Mouse (Mus musculus) forebrain, embryonic 12.5 days (tissue): ENCODE data around the gene Ndufb7. TPM values are rescaled to one million over a fixed set of nuclear protein-coding genes. Genes with fewer than 3 reads are reported as not detected.
"Not testable (repeated sequence)": the region's sequence is repeated elsewhere in the genome, so short reads cannot be mapped to it uniquely, and the experiment has no call there.

Source experiments
- ATAC-seq: fragments of 200-750 bp; cut with Nextera tagmentation; 2 replicates; pipeline ENCODE4 v1.8.0; 2017; ENCODE audit warnings: moderate TSS enrichment; ENCODE audit not compliant: low FRiP score
- H3K27ac ChIP-seq: fragments of 300-500 bp; sonication (generic); 2 replicates; pipeline ENCODE4 v1.5.1; 2016; ENCODE audit warnings: mild to moderate bottlenecking
- H3K27me3 ChIP-seq: fragments of 300-500 bp; sonication (generic); 2 replicates; pipeline ENCODE4 v1.6.1; 2016; ENCODE audit warnings: mild to moderate bottlenecking
- H3K36me3 ChIP-seq: fragments of 300-500 bp; sonication (generic); replicated peaks from 2 replicates; pipeline ENCODE4 v1.6.1; 2016; ENCODE audit warnings: mild to moderate bottlenecking
- H3K4me1 ChIP-seq: fragments of 300-500 bp; sonication (generic); 2 replicates; pipeline ENCODE4 v1.6.1; 2016
- H3K4me2 ChIP-seq: fragments of 300-500 bp; sonication (generic); 2 replicates; pipeline ENCODE4 v1.6.1; 2016; ENCODE audit warnings: mild to moderate bottlenecking, moderate library complexity
- H3K4me3 ChIP-seq: fragments of 300-500 bp; sonication (generic); replicated peaks from 2 replicates; pipeline ENCODE4 v1.5.1; 2016; ENCODE audit warnings: mild to moderate bottlenecking
- H3K9ac ChIP-seq: fragments of 300-500 bp; sonication (generic); 2 replicates; pipeline ENCODE4 v1.6.1; 2016; ENCODE audit warnings: mild to moderate bottlenecking
- H3K9me3 ChIP-seq: fragments of 300-500 bp; sonication (generic); 2 replicates; pipeline ENCODE4 v1.6.1; 2016
- WGBS: fragments of 180-500 bp; shearing (Covaris S2); methylation state at CpG from one replicate; pipeline ENCODE4 v1.1.7; 2016; 5-methylcytosine and 5-hydroxymethylcytosine counted together
- polyA plus RNA-seq: library from polyadenylated mRNA; unstranded; fragments of >200 nt; fragmentation: Nextera tagmentation; extraction: Ambion mirVana; gene quantifications from 2 replicates; pipeline ENCODE4 v1.2.1, GENCODE M21; 2016

Ndufb7 gene
- polyA plus RNA-seq, 1 experiment from 2014 or later: 356 TPM

GRCm38 (mm10) chr8:83569165-83569564 is 2.7 kb downstream of the Ndufb7 start:
- H3K9me3 ChIP-seq: no peaks in the 10 kb centered on the region
- H3K27ac ChIP-seq: no peak overlapping the region
- ATAC-seq: no peak
- 77% methylated on average over 4 of the region's 4 CpGs for WGBS
- no peak overlapping the region for H3K4me3 ChIP-seq
- H3K4me2 ChIP-seq: no peak overlapping the region
- no peaks in the 10 kb centered on the region for H3K27me3 ChIP-seq
- H3K36me3 ChIP-seq: peaks cover 46% of the 10 kb centered on the region
- H3K4me1 ChIP-seq: peaks cover 21% of the 10 kb centered on the region
- H3K9ac ChIP-seq: no peak overlapping the region

GRCm38 (mm10) chr8:83570272-83571000 is 4.0 kb downstream of the Ndufb7 start:
- Histone ChIP-seq H3K4me2 (no peak overlapping the region), H3K9ac (no peak overlapping the region), H3K4me1 (peaks cover 21% of the 10 kb centered on the region), H3K27me3 (no peaks in the 10 kb centered on the region), H3K4me3 (no peak overlapping the region), H3K27ac (no peak overlapping the region), H3K9me3 (no peaks in the 10 kb centered on the region), H3K36me3 (peaks cover 46% of the 10 kb centered on the region)
- WGBS: 95% methylated on average over 14 of the region's 15 CpGs
- no peak for ATAC-seq

GRCm38 (mm10) chr8:83571001-83571340 is 4.5 kb downstream of the Ndufb7 start:
- not testable (repeated sequence) for H3K4me2 ChIP-seq, H3K4me3 ChIP-seq, H3K27ac ChIP-seq, ATAC-seq, H3K27me3 ChIP-seq, H3K9me3 ChIP-seq, H3K9ac ChIP-seq
- peaks cover 46% of the 10 kb centered on the region for H3K36me3 ChIP-seq
- H3K4me1 ChIP-seq: peaks cover 25% of the 10 kb centered on the region
- 100% methylated on average over 3 of the region's 7 CpGs for WGBS

- no peak for ATAC-seq
- no peak overlapping the region for H3K4me3 ChIP-seq
- H3K9me3 ChIP-seq: no peaks in the 10 kb centered on the region
- H3K27ac ChIP-seq: no peak overlapping the region
- no peak overlapping the region for H3K9ac ChIP-seq
- peaks cover 46% of the 10 kb centered on the region for H3K36me3 ChIP-seq
- peaks cover 31% of the 10 kb centered on the region for H3K4me1 ChIP-seq
- 95% methylated on average over 10 of the region's 10 CpGs for WGBS
- H3K4me2 ChIP-seq: no peak overlapping the region
- H3K27me3 ChIP-seq: no peaks in the 10 kb centered on the region
Observed at GRCm38 (mm10) chr8:83571791-83572190, 5.3 kb downstream of the Ndufb7 start.

- Histone ChIP-seq H3K4me2 (no peak overlapping the region), H3K27ac (no peak overlapping the region), H3K4me1 (peaks cover 35% of the 10 kb centered on the region), H3K27me3 (no peaks in the 10 kb centered on the region), H3K36me3 (peaks cover 46% of the 10 kb centered on the region), H3K9ac (no peak overlapping the region), H3K9me3 (no peaks in the 10 kb centered on the region), H3K4me3 (no peak overlapping the region)
- no peak for ATAC-seq
- WGBS: 93% methylated on average over 5 of the region's 5 CpGs
Observed at GRCm38 (mm10) chr8:83572246-83572812, 5.9 kb downstream of the Ndufb7 start.

GRCm38 (mm10) chr8:83573140-83573875 is 6.8 kb downstream of the Ndufb7 start:
- Histone ChIP-seq H3K4me1 (peaks cover 32% of the 10 kb centered on the region), H3K27me3 (no peaks in the 10 kb centered on the region), H3K27ac (no peak overlapping the region), H3K4me3 (no peak overlapping the region), H3K9me3 (no peaks in the 10 kb centered on the region), H3K9ac (no peak overlapping the region), H3K4me2 (no peak overlapping the region), H3K36me3 (peaks cover 46% of the 10 kb centered on the region)
- WGBS: 89% methylated on average over 17 of the region's 18 CpGs
- ATAC-seq: no peak

GRCm38 (mm10) chr8:83574631-83575315 is 8.3 kb downstream of the Ndufb7 start:
- H3K4me2 ChIP-seq: no peak overlapping the region
- WGBS: 89% methylated on average over 15 of the region's 15 CpGs
- peaks cover 38% of the 10 kb centered on the region for H3K36me3 ChIP-seq
- no peaks in the 10 kb centered on the region for H3K9me3 ChIP-seq
- peaks cover 35% of the 10 kb centered on the region for H3K4me1 ChIP-seq
- H3K27ac ChIP-seq: no peak overlapping the region
- no peaks in the 10 kb centered on the region for H3K27me3 ChIP-seq
- no peak for ATAC-seq
- no peak overlapping the region for H3K9ac ChIP-seq
- no peak overlapping the region for H3K4me3 ChIP-seq

- H3K4me1 ChIP-seq: peaks cover 38% of the 10 kb centered on the region
- ATAC-seq: no peak
- H3K9me3 ChIP-seq: no peaks in the 10 kb centered on the region
- H3K27me3 ChIP-seq: no peaks in the 10 kb centered on the region
- no peak overlapping the region for H3K9ac ChIP-seq
- no peak overlapping the region for H3K4me3 ChIP-seq
- WGBS: 84% methylated on average over 17 of the region's 17 CpGs
- peak overlapping the region; percentile 9; the same call in 1 of the 2 replicates for H3K27ac ChIP-seq
- no peak overlapping the region for H3K4me2 ChIP-seq
- peaks cover 27% of the 10 kb centered on the region for H3K36me3 ChIP-seq
Observed at GRCm38 (mm10) chr8:83575561-83576515, 9.4 kb downstream of the Ndufb7 start.

- H3K36me3 ChIP-seq: peaks cover 22% of the 10 kb centered on the region
- no peak overlapping the region for H3K4me2 ChIP-seq
- no peak for ATAC-seq
- H3K9ac ChIP-seq: no peak overlapping the region
- WGBS: 63% methylated on average over 4 of the region's 4 CpGs
- H3K9me3 ChIP-seq: no peaks in the 10 kb centered on the region
- H3K4me1 ChIP-seq: peaks cover 40% of the 10 kb centered on the region
- H3K4me3 ChIP-seq: no peak overlapping the region
- no peaks in the 10 kb centered on the region for H3K27me3 ChIP-seq
- H3K27ac ChIP-seq: no peak overlapping the region
Observed at GRCm38 (mm10) chr8:83576516-83576895, 10.0 kb downstream of the Ndufb7 start.

GRCm38 (mm10) chr8:83576921-83577320 is 10.4 kb downstream of the Ndufb7 start:
- H3K4me3 ChIP-seq: no peak overlapping the region

GRCm38 (mm10) chr8:83577384-83577791 is 10.9 kb downstream of the Ndufb7 start:
- 65% methylated on average over 9 of the region's 9 CpGs for WGBS
- no peak overlapping the region for H3K4me3 ChIP-seq
- no peak for ATAC-seq
- 0 out of 2 replicates have a peak overlapping the region, but pooled peaks have one; percentile 31 for H3K27ac ChIP-seq
- no peaks in the 10 kb centered on the region for H3K9me3 ChIP-seq
- H3K36me3 ChIP-seq: peaks cover 13% of the 10 kb centered on the region
- H3K4me2 ChIP-seq: no peak overlapping the region
- peaks cover 43% of the 10 kb centered on the region for H3K4me1 ChIP-seq
- H3K9ac ChIP-seq: 0 out of 2 replicates have a peak overlapping the region, but pooled peaks have one; percentile 17
- no peaks in the 10 kb centered on the region for H3K27me3 ChIP-seq

More at GRCm38 (mm10) chr8:83576921-83577320, 10.4 kb downstream of the Ndufb7 start:
- 0 out of 2 replicates have a peak overlapping the region, but pooled peaks have one; percentile 17 for H3K9ac ChIP-seq
- WGBS: 87% methylated on average over 4 of the region's 4 CpGs
- peaks cover 43% of the 10 kb centered on the region for H3K4me1 ChIP-seq
- H3K9me3 ChIP-seq: no peaks in the 10 kb centered on the region
- H3K27ac ChIP-seq: 0 out of 2 replicates have a peak overlapping the region, but pooled peaks have one; percentile 32
- H3K27me3 ChIP-seq: no peaks in the 10 kb centered on the region
- H3K36me3 ChIP-seq: peaks cover 18% of the 10 kb centered on the region
- ATAC-seq: no peak
- no peak overlapping the region for H3K4me2 ChIP-seq
